Mouse (Mus musculus) ovary, postnatal 10 days (tissue): ENCODE data around the gene Aes.

ENCODE experiments used
- DNase-seq: peaks from one replicate; pipeline ENCODE4 v3.0.0; 2022; ENCODE audit warnings: low spot score

Aes gene

DNA sequence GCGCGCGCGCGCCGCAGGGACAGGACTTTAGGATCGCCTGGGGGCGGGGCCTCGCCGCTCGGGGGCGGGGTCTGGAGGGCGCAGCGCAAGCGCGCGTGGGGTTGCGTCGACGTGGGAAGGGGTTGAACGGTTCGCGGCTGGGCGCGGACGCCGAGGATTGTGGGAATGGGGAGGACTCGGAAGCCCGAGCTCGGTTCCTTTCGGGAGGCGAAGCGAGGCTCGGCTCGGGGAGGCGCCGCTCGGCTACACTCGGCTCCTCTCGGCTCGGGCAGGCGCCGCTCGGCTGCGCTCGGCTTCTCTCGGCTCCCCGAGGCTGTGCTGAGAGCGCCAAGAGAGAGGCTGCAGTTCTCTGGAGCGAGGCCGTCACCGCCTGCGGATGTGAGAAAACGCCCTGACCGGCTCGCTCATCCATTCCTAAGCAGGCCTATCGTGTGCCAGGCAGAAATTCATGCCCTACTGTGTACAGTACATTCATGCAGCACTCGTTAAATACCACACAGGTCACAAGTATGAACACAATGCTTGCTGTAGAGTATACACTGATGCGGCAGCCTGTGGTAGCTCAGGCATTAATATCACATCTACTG is 14.0 kb upstream of the Aes start, which contains the start of gene Gna11:
TSS of gene Gna11 (minus strand) at position 30 of the 587 bp plus-strand sequence.
- DNase-seq: peak; percentile 98

DNA sequence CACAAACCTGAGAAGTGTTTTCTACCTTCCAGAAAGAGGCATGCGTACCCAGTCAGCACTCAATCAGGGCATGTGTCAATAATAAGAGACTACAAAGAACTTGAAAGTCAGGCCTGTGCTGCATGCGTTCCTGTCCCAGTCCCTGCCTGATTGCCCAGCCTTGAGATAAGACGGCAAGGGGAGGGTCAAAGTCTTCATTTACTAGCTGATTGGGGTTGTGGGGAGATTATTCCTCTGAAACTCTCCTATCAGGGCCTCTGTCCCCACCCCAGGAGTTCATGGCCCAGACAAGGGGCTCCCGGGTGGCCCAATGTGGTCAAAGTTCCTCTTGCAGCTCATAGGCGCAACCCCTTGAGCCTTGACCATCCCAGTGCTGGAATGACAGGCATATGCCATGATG is 13.0 kb upstream of the Aes start:
- no peak for DNase-seq

DNA sequence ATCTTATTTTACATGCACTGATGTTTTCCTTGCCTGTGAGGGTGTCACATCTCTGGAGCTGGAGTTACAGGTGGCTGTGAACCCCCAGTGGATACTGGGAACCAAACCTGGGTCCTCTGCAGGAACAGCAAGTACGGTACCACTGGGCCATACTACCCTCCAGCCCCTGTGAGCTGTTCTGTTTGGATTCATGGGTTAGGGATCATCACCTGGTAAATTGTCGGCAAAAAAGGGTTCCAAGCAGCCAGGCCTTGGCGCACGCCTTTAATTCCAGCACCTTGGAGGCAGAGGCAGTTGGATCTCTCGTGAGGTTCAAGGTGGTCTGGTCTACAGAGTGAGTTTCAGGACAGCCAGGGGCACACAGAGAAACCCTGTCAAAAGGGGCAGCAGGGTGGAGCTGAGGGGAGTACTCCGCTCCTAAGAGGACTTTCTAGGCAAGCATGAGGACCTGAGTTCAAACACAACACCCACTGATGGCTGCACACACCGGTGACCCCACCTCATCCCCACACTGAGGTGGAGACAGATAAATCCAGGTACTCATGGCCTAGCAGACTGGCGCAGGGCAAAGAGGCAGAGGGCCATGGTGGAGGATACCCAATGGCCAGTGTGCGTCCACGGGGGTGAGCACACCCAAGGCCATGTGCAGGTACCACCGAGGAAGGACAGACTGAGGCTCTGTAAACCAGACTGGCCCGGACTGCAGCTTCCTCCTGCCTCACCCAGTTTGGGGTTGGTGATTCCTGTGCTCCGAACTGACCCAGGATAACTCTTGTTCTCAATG is 12.3 kb upstream of the Aes start:
- DNase-seq: no peak

DNA sequence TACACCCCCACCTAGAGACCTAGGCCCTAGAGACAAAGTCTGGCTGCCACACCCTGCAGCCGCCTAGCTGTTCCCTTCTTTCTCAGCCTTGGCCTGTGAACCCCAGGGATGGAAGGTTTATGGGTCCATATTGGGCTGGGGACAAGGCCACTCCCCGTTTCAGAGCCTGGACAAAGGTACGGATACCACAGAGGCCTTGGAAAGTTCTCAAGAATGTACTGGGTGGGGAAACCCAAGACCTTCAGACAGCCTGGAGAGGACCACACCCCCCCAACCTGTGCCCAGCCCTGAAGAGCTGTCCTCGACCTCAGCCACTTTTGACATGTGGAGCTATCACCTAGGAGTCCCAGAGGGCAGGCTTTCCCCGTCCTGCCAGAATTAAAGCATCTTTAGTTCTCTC is 10.3 kb upstream of the Aes start:
- no peak for DNase-seq

DNA sequence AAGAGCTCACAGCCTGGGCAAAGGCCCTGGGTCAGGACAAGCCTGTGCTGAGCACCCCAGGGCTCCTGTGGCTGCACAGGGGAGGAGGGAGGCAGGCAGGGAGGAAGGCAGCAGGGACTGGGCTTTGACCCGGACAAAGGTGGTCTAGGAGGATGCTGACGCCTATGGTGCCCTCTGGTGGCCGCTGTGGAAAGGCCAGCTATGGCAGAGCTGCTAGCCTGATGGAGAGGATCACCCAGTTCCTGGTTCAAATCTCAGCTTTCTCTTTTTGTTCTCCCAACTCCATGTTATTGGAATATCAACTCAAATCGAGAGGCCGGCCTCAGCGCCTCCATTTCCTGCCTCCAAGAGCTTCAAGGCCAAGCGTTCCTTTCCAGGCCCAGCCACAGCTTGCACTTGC is 9.0 kb upstream of the Aes start:
- DNase-seq: no peak

DNA sequence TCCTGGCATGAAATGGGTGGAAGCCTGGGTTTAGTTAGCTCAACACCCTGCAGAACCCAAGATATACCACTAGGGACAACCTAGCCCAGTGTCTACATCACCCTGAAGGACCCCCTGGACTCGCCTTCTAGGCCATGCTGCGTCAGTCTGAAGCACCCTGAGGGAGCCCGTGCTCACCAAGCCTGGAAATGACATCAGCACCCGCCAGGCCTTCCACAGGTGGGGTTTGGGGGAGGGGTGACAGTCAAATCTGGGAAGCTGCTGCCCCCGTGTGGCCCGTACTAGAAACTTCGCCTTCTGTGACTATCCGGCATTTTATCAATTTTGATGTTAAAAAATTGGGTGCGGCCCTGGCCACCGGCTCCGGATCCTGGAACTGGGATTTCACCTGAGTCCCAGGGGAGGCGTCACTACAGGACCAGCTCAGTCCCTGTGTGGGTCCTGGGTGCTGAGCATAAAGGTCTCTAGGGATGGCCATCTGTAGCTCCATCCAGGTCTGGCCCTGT is 7.6 kb upstream of the Aes start:
- DNase-seq: no peak

DNA sequence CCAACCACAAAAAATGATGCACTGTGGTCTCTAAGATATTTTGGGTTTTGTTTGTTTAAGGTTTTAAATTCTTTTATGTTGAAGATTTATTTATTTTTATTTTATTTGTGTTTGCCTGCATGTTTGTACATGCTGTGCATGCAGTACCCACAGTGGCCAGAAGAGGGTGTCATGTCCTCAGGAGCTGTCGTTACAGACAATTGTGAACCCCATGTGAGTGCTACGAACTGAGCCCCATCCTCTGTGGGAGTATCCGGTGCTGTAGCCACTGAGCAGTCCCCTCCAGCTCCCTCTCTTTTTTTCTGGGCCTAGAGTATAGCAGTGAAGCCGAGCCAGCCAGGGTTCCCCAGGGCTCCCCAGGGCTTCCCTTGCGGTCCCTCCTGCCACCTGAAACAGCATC is 6.1 kb upstream of the Aes start:
- DNase-seq: no peak

DNA sequence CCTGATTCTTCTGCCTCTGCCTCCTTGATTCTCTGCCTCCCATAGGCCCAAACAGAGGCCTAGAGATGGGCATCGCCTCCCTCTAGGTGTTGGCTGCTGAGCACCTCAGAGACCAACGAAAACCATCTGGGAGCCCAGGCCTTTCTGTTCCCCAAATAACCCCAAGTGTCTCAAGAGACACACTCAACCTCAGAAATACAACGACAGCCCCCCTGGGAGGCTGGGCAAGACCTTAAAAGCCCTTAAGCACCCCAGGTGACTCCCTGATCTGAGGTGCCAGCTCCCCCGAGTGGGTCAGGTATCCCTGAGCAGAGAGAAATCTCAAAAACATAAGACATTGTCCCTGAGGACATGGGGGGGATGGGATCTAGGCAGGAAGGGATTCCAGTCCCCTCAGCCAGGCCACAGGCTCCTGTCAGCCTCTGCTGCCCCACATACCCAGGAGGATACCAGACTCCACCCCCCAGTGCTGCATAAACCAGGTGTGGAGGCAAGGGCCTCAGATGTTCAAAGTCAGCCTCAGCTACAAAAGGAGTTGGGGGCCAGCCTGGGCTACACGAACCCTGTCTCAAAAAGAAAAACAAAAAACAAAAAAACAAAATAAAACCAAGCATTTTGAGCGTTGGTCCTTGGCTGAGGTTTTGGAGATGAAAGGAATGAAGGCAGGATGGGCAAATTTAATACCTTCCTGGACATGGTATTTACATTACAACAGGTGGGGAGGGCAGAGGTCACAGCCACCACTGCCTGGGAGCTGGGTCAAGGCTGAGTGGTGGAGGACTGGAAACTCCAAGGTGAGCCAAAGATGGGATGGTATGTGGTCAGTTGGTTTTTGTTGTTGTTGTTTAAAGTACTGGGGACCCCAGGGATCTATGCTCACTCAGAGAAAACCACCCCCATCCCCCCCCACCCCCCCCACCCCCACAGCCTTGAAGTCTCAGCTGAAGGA is 5.2 kb upstream of the Aes start:
- no peak for DNase-seq

DNA sequence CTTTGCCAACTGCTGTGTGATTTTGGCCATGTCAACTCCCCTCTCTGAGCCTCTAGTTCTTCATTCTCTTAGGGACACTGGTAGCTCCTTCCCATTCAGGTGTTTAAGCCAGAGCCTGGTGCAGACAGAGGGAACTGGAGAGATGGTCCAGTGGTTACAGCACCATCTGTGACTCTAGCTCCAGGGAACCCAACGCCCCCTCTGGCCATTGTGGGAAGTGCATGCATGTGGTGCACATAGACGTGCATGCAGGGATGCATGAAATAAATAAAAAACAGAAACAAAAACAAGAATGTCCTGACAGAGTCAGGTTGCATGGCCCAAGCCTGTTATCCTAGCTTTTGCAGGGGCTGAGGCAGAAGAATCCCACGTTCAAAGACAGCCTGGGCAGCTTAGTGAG is 3.0 kb upstream of the Aes start:
- no peak for DNase-seq

DNA sequence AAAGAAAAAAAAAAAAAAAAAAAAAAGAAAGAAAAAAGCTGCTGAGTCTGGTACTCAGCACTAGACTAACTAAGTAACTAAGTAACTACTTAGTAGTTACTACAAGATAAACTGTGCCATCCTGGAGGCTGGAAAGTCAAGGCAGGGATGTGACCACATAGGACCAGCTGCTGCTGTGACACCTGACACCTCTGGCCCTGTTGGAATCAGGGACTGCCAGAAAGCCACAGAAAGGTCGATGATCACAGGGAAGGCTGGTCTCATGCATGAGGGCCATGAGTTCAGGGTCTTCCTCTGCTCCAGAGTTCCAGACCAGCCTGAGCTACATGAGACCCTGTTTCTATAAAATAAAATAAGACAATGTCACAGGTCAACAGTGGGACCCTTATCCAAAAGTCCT is 1.8 kb upstream of the Aes start:
- no peak for DNase-seq

DNA sequence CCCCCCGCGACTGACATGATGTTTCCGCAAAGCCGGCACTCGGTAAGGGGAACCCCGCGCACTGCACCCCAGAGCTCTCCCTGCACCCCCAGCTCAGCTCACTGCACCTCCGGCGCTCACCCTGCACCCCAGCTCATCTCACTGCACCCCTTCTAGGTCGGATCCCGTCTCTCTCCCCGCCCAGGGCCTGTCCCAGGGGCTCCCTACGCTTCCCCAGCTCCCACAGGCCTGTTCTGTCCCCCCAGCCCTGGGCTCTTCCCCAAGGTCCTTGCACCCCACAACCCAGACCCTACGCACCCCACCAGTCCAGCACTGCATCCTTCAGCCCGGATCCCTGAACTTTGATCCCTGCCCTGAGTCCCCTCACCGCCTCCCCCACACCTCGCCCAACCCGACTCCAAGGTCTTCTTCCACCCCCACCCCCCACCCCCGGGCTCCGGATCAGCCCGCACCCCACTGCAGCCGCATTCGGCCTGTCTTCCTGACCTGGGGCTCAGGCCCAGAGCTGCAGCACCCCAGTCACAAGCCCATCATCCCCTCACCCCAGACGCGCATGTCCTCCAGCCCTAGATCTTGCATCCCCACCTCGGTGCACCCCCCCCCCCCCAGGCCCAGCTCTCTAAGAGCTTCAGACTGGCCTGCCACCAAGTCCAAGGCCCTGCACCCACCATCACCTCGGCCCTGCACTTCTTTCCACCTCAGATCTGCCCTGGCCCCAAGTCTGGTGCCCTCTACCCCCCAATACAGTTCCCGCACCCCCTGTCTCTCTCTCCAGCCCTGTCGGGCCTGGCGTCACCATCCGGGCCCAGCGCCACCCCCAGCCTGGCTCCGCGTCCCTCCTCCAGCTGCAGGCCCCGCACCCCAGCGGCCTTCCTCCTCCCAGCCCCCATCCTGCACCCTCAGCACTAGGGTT is 595 bp downstream of the Aes start:
- no peak for DNase-seq

DNA sequence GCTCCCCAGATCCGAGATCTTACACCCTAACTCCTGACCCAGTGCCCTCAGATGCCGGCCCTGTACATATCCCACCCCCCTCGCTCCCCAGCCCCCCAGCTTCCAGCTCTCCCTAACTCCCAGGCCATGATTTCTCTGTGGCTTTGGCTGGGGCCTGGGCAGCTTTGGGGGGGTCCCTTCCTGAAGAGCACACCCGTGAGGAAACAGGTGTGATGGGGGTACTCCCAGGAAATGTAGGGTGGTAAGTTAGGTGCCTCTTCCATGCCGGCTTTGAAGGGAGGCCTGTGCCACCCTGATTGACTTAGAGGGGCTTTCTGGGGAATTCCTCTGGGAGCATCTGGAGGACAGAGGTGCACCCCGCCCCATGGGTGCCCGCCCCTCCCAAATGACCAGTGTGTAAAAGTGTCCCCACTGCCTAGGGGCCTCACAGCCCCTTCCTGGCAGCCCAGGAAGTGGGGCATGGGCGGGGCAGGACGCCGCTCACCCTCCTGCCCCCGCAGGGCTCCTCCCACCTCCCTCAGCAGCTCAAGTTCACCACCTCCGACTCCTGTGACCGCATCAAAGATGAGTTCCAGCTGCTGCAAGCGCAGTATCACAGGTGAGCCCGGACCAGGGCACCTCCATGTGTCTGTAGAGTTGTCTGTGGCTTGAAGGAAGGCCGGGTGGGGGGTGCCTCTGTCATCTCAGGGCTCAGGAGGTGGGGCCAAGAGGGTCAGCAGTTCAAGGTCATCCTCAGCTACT is 1.6 kb downstream of the Aes start:
- DNase-seq: no peak

DNA sequence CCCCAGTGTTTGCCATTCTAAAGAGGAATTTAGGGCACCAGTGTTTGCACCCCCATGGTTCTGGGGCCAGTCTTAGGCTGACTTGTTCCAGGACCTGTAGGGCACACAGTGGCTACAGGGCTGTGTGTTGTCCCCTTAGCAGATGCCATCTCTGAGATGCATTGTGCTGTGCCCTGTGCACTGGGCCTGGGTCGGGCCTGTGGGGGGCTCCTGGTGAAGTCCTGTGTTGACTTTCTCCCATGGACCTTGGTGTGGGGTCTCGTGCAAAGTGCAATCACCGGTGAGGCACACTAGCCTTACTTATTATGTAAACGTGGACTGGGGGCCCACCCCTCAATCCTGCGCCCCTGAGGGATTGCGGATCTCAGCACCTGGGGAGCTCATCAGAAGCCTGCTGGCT is 3.1 kb downstream of the Aes start:
- DNase-seq: no peak

DNA sequence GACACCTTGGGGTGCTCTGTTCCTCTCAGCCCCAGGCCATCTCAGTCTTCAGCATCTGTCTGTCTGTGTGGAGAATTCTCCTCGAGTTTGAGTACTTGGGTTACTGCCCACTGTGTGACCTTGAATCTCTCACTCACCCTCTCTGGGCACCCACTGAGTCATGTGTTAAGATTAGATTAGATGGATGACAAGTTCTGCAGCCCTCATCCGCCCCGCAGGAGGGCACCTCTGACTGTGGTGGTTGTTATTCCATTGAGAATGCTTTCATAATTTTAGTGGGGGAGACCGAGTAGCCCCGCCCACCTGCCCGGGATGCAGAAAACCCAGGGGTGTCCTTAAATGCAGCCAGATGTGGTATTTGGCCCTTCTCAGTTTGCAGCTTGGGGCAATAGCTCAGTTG is 4.2 kb downstream of the Aes start:
- no peak for DNase-seq

DNA sequence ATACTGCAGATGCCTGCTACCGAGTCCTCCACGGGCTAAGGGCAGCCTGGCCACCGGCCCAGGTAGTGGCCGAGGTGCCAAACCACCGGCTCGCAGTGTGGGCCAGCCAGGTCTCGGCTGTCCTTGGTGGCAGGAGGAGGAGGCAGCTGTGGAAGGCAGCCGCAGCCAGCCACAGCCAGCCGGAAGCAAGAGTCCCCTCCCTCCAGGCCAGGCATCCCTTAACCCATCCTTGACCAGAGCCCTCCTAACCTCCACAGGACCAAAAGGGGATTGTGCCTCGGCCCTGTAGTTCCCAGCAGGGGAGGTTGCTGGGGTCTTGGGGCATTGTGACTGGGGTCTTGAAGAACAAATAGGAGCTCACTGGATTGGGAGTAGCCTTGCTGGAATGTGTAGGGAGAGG is 4.9 kb downstream of the Aes start:
- no peak for DNase-seq

DNA sequence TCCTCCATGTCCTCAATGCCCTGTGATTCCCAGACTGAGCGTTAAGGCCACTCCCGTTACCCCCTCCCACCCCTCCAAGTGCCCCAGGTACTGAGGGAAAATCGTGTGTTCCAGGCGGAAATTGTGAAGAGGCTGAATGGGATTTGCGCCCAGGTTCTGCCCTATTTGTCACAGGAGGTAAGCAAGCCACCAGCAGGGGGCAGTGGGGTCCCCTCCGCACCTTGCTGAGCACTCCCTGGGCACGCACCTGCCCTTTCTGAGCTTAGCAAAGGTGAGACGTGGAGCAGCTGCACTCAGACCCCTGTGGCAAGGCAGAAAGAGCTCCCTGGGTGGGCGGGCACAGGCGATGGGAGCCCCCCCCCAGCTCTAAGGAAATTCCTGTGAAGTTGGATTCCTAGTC is 5.4 kb downstream of the Aes start:
- DNase-seq: no peak

DNA sequence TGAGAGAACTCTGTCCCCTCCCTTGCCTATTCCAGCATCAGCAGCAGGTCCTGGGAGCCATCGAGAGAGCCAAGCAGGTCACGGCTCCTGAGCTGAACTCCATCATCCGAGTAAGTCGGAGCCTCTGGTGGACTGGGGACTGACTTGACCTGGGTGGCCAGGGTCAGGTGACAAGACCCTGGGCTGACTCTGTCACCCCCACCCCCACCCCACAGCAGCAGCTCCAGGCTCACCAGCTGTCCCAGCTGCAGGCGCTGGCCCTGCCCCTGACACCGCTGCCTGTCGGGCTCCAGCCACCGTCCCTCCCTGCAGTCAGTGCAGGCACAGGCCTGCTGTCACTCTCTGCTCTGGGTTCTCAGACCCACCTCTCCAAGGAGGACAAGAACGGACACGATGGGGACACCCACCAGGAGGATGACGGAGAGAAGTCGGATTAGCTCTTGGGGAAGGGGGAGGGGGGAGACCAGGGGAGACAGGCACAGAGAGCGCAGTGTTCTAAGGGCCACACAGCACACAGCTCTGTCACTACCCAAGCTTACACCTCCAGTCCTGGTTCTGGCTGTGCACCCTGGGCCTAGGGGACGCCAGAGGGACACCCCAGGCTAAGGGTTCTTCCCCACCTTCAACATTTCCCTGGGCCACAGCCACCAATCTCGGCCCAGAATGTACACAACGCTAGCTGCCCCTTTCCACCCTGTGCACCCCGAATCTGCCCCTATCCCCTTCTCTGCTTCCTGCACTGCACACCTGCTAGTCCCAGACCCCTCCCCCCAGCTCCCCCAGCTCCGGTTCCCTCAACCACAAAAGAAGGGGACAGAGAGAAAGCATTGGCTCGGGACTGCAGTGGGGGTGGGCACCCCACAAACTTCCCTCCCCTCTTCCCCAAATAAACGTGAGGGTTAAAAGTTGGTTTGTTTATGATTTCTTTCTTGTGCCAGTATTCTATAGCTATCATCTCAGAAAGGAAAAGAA is 6.3 kb downstream of the Aes start:
- DNase-seq: no peak

DNA sequence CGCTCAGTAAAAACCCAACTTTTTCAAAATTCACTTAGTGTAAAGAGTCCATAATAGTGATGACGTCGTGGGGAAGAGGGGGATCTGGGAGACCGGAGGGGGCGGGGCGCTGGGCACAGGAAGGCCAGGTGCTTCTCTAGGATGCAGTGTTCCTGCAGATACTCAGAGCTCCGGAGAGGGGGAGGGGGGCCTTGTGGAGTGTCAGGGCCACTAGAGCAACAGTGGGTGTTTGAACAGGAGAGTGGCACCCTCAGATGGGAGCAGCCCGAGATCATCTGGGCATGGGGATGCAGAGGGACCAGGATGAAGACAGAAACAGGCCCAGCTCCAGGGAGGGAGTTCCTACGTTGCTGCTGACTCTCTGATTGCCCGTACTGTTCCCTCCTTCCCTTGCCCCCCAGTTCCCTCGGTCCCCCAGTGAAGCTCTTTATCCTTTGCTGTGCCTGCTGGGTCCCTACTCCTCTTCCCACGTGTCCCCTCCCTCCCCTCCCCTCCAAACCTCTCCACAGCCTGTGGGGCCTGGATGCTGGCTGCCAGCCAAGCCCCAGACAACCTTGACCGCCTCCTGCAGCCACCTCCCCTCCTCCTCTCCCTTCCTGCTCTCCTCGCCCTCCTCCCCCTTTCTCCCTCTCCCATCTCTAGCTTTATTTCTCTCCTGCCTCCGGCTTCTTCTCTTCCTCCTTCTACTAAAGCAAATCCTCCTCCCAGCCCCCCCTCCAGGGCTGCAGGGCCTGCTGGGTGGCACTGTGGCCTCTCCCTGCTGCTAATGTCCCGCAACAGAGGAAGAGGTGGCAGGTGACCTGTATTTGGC is 9.3 kb downstream of the Aes start:
- DNase-seq: no peak
